Mouse (Mus musculus): ENCODE results near the gene Lrig2. TPM values are rescaled to one million over a fixed set of nuclear protein-coding genes. Genes with fewer than 3 reads are reported as not detected.

Gene Lrig2
- 10 to 100 TPM; 28.1 to 34.3 TPM for total RNA-seq (2021)

- intact Hi-C loops (cut with DNase I), result loop anchor here (2.0 kb wide), 4 partner anchors 29 to 171 kb away; partner anchors contain the start of gene Slc16a1
- peak; percentile 99 to 100 for DNase-seq (ENCODE audit: low spot score in 2 of 2)
These were observed at the start of gene Lrig2 for GRCm38 (mm10) chr3:104511538-104512423. TSS of gene Lrig2 (minus strand) at chr3:104511918.

DNA sequence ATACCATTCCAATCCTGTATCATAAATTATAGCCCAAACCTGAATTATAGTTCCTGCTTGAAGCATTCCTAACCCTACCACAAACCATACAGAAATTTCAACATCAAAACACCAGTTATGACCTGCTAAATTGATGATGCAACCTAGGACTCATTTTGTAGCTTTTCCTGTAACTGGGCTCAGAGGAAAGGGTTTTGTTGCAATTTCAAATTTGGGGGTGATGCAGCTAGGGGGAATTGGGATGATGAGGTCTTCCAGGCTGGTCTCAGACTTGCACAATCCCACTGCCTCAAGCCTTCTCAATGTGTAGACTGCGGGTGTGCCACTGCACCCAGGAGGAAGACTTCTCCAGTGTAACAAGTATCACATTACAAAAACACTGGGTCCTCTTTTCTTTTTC lies 44.9 kb upstream of the Lrig2 start:
- DNase-seq (ENCODE audit: low spot score in 2 of 2), result no peak
- intact Hi-C loops (cut with DNase I), result no loop called here

GRCm38 (mm10) chr3:104550594-104550993 lies 38.9 kb upstream of the Lrig2 start:
- no peak for DNase-seq (ENCODE audit: low spot score in 2 of 2)
- intact Hi-C loops (cut with DNase I), result no loop called here

GRCm38 (mm10) chr3:104548367-104549087 lies 36.8 kb upstream of the Lrig2 start:
- DNase-seq (ENCODE audit: low spot score in 2 of 2), result no peak
- intact Hi-C loops (cut with DNase I), result no loop called here

GRCm38 (mm10) chr3:104543825-104544224 lies 32.1 kb upstream of the Lrig2 start:
- intact Hi-C loops (cut with DNase I), result no loop called here

GRCm38 (mm10) chr3:104542065-104542429 lies 30.3 kb upstream of the Lrig2 start:
- no peak for DNase-seq (ENCODE audit: low spot score in 2 of 2)
- intact Hi-C loops (cut with DNase I), result no loop called here

More at GRCm38 (mm10) chr3:104543825-104544224, 32.1 kb upstream of the Lrig2 start:
- DNase-seq (ENCODE audit: low spot score in 2 of 2), result no peak

GRCm38 (mm10) chr3:104541139-104542064 lies 29.7 kb upstream of the Lrig2 start:
- intact Hi-C loops (cut with DNase I), result loop anchor here (1.0 to 2.0 kb wide), 4 partner anchors 29 to 141 kb away; partner anchors contain the start of gene Slc16a1
- peak; percentile 62 to 79 for DNase-seq (ENCODE audit: low spot score in 2 of 2)

DNA sequence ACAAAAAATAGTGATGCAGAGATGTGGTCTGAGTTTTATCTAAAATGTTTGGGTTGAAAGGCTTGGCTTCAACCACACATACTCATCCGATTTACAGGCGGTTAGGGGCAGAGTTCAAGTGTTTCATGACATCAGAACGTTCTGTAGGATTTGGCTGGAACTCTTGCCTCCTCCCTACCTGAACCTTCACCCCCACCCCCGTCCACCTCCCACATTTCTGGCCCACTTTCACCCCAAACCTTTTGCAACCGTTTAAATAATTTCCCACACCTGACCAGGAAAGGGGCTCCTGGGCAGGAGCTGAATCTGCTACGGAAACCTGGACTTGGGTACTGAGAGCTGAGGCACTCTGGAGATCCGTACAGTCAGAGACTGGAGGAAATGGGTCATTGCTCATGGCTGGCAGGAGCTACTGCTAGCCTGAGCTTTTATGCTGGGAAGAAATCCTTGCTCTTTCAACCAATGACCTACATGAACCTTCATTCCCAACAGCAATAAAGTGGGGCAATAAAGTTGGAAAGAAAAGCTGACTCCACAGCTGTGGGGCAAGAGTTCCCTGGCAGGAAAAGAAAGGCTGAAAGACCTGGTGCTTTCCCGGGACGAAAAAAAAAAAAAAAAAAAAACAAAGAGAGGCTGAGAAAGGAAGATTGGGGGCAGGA lies 28.9 kb upstream of the Lrig2 start:
- no peak for DNase-seq (ENCODE audit: low spot score in 2 of 2)
- intact Hi-C loops (cut with DNase I), result loop anchor here (1.0 to 2.0 kb wide), 4 partner anchors 28 to 142 kb away; partner anchors contain the start of gene Slc16a1

GRCm38 (mm10) chr3:104533223-104533622 lies 21.5 kb upstream of the Lrig2 start:
- intact Hi-C loops (cut with DNase I), result no loop called here
- DNase-seq (ENCODE audit: low spot score in 2 of 2), result no peak

- no peak for DNase-seq (ENCODE audit: low spot score in 2 of 2)
- intact Hi-C loops (cut with DNase I), result no loop called here
These were observed 14.6 kb upstream of the Lrig2 start for GRCm38 (mm10) chr3:104526115-104526882.

- DNase-seq (ENCODE audit: low spot score in 2 of 2), result no peak
- intact Hi-C loops (cut with DNase I), result no loop called here
These were observed 13.8 kb upstream of the Lrig2 start for GRCm38 (mm10) chr3:104525516-104525915.

- DNase-seq (ENCODE audit: low spot score in 2 of 2), result no peak
- intact Hi-C loops (cut with DNase I), result no loop called here
These were observed 13.3 kb upstream of the Lrig2 start for GRCm38 (mm10) chr3:104525029-104525428.

DNA sequence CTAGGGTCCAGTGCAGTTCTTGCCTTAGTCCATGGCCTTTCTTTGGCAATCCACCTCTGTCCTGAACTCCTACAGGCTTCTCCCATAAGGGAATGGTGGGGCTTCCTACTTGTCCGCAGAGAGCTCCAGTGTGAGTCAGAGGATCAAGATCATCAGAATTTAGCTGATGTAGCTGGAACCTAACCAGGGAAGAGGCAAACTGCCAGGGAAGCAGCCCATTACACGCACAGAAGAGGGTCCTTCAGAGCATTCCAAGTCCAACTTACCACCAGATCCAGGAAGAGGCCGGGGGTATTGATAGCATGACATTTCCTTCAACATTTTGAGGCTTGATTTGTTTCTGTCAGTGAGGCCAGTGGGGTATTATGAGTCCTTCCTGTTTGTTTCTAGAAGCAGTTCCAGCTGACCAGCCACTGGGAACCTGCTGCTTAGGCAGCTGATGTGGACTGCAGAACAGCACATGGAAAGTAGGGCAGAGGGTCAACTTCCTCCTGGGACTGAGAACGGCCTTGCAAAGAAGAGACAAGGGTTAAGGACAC lies 11.7 kb upstream of the Lrig2 start:
- intact Hi-C loops (cut with DNase I), result no loop called here

GRCm38 (mm10) chr3:104521341-104521924 lies 9.7 kb upstream of the Lrig2 start:
- intact Hi-C loops (cut with DNase I), result no loop called here
- no peak for DNase-seq (ENCODE audit: low spot score in 2 of 2)

More for the DNA sequence above, 11.7 kb upstream of the Lrig2 start:
- no peak for DNase-seq (ENCODE audit: low spot score in 2 of 2)

GRCm38 (mm10) chr3:104520471-104520870 lies 8.8 kb upstream of the Lrig2 start:
- intact Hi-C loops (cut with DNase I), result no loop called here
- no peak for DNase-seq (ENCODE audit: low spot score in 2 of 2)

DNA sequence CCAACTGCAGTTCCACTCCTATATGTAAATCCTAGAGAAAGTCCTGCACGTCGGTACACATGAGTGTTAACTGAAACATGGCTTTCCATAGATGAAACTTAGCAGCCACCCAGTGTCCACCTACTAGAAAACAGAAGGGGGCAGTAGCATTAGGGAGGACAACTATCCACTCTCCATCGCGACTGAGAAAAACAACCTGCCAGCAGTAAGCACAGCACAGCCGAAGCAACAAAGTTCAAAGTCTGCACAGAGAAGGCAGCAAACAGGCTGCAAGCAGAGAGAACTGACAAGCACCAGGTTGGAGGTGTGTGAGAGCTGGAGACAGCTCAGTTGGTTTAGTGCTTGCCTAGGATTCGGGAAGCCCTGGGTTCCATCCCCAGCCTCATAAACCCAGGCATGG lies 7.2 kb upstream of the Lrig2 start:
- intact Hi-C loops (cut with DNase I), result no loop called here

DNA sequence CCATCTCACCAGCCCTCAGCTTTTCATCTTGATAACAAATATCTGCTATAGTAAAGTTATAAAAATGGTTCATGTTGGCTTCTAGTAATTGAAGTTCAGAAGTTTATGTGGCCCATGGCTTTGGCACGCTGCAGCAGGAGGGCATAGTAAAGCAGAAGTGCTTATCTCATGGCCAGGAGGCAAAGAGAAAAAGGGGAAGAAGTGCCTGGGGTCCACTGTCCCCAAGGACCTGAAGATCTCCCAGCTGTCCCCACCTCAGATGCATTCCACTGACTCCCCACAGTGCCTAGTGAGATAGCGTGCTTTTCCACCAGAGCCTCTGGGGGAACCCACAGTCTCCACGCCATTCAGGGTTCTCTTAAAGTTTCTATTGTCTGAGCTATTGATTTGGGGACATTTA lies 6.7 kb upstream of the Lrig2 start:
- DNase-seq (ENCODE audit: low spot score in 2 of 2), result no peak
- intact Hi-C loops (cut with DNase I), result no loop called here

More for the DNA sequence above, 7.2 kb upstream of the Lrig2 start:
- no peak for DNase-seq (ENCODE audit: low spot score in 2 of 2)

- intact Hi-C loops (cut with DNase I), result no loop called here
These were observed 5.4 kb upstream of the Lrig2 start for GRCm38 (mm10) chr3:104517161-104517560.

More at GRCm38 (mm10) chr3:104517161-104517560, 5.4 kb upstream of the Lrig2 start:
- no peak for DNase-seq (ENCODE audit: low spot score in 2 of 2)

All from left cerebral cortex, postnatal 25 days (tissue).